Mouse (Mus musculus) inflammation-experienced regulatory T-cells, adult 16 weeks (primary cell): Measurements from ENCODE around the gene Smchd1. TPM values are rescaled to one million over a fixed set of nuclear protein-coding genes. Genes with fewer than 3 reads are reported as not detected.

ENCODE experiments used
- polyA plus RNA-seq: library from polyadenylated mRNA; unstranded; fragments of 100-300 nt; shearing (Covaris generic); gene quantifications from one replicate; pipeline ENCODE4 v1.2.1, GENCODE M21; 2017

The Smchd1 gene
- 91.4 TPM for polyA plus RNA-seq

GRCm38 (mm10) chr17:71474762-71475704, at the start of gene Smchd1:
Gene Smchd1 (minus strand): TSS chr17:71475343.

DNA sequence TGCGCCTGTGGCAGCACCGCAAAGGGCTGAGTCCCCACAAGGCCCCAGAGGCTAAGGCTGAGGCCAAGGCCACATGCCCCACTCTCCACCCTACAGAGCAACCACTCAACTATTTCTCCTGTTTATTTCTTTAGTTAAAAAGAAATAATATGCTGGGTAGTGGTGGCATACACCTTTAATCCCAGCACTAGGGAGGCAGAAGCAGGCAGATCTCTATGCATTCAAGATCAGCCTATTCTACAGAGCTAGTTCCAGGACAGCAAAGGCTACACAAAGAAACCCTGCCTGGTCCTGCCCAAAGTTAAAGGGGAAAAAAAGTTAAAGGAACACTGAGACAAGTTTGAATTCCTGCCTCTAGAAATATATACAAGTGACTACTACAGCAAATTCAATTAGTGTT, 15.3 kb downstream of the Smchd1 start, which contains the start of gene Gm4707:
Gene Gm4707, minus strand, starts transcription at position 101 of the 400 bp plus-strand sequence.

GRCm38 (mm10) chr17:71311340-71312171, 163.6 kb downstream of the Smchd1 start, which contains the start of gene Emilin2:
Gene Emilin2 (minus strand): TSS chr17:71311978.

Other genes starting within 250 kb of the Smchd1 start
- gene Emilin2, start 163.4 kb downstream of the Smchd1 start, polyA plus RNA-seq: not detected
- gene Gm4707, start 15.4 kb downstream of the Smchd1 start, polyA plus RNA-seq: 2.9 TPM
- gene Ndc80, start 51.5 kb upstream of the Smchd1 start, polyA plus RNA-seq: 12.2 TPM
- 0.35 TPM for gene Spdya, start 76.7 kb upstream of the Smchd1 start, polyA plus RNA-seq
- 140 TPM for gene Wdr43, start 140.6 kb upstream of the Smchd1 start, polyA plus RNA-seq
- gene Togaram2, start 197.9 kb upstream of the Smchd1 start, polyA plus RNA-seq: not detected